Mouse (Mus musculus) thymus, adult 2 months (tissue): ENCODE results near the gene Rab21.

Experiments
- CTCF ChIP-seq: fragments of 200-500 bp; IDR thresholded peaks from 2 replicates; pipeline ENCODE4 v1.5.1; 2012; ENCODE audit warnings: mild to moderate bottlenecking, control low read depth, low read length, moderate library complexity, borderline replicate concordance; ENCODE audit not compliant: control insufficient read depth, poor library complexity, insufficient read depth; ENCODE audit errors: extremely low read depth
- POLR2A ChIP-seq: fragments of 200-500 bp; IDR thresholded peaks from 2 replicates; pipeline ENCODE4 v1.6.1; 2012; ENCODE audit warnings: mild to moderate bottlenecking, low read length, control low read depth, moderate library complexity; ENCODE audit not compliant: control insufficient read depth, poor library complexity, insufficient read depth; ENCODE audit errors: extremely low read depth

DNA sequence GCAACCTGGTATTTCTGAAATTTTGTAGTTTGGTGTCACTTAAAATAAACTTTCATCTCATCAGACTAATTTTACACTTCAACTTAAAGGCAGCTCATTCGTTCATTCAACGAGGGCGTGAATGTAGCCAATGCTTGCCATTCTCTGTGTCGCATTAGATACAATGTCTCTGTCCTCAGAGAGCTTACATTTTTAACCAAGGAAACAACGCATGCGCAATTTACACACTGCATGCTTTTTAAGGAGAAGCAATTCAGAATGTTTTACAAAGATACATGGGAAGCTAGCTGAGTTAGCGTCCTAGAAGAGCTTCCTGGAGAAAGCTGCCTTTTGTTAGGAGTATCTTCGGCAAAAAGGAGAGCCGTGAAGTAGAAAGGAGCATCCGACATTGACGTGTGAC is 919 bp upstream of the Rab21 start:
- TF ChIP-seq POLR2A (no peak), CTCF (no peak)
